Mouse (Mus musculus) liver, embryonic 14.5 days (tissue): ENCODE measurements at regions not wholly inside any gene's neighbourhood (a gene's known extent, or its start where the extent isn't known, plus 50 kb on each side); places are given as distances from the start of the nearest gene placed in this dataset.

ENCODE experiments used
- ATAC-seq: fragments of 200-750 bp; cut with Nextera tagmentation; 2 replicates; pipeline ENCODE4 v1.8.0; 2017; ENCODE audit warnings: moderate number of reproducible peaks, mild to moderate bottlenecking, moderate library complexity; ENCODE audit not compliant: insufficient read depth
- DNase-seq, 3 experiments: peaks; one replicate each; pipeline ENCODE4 v3.0.0-alpha.2; 2012 to 2013; ENCODE audit warnings: low read depth in 3 of 3, low spot score in 3 of 3
- H3K27ac ChIP-seq: fragments of 300-500 bp; sonication (generic); 2 replicates; pipeline ENCODE4 v1.5.1; 2014; ENCODE audit warnings: moderate library complexity, mild to moderate bottlenecking, control low read depth, inconsistent platforms
- H3K27me3 ChIP-seq: fragments of 300-500 bp; sonication (generic); 2 replicates; pipeline ENCODE4 v1.6.1; 2014; ENCODE audit warnings: mild to moderate bottlenecking, low read length, moderate library complexity; ENCODE audit not compliant: control insufficient read depth, insufficient read depth
- H3K36me3 ChIP-seq: fragments of 300-500 bp; sonication (generic); replicated peaks from 2 replicates; pipeline ENCODE4 v1.6.1; 2014; ENCODE audit warnings: low read depth; ENCODE audit not compliant: control insufficient read depth, insufficient read depth
- H3K4me1 ChIP-seq, 2 experiments: fragments of 200-500 bp in 1 of 2; fragments of 300-500 bp in 1 of 2; sonication (generic) in 1 of 2; replicated peaks; 2 replicates each; pipeline ENCODE4 v1.6.1; 2012 to 2014; ENCODE audit warnings: antibody characterized with exemption in 1 of 2, inconsistent platforms in 1 of 2, low read length in 1 of 2; ENCODE audit not compliant: control insufficient read depth in 2 of 2, insufficient read depth in 2 of 2
- H3K4me2 ChIP-seq: fragments of 300-500 bp; sonication (generic); 2 replicates; pipeline ENCODE4 v1.6.1; 2014; ENCODE audit warnings: low read depth, mild to moderate bottlenecking, control low read depth, moderate library complexity
- H3K4me3 ChIP-seq, 2 experiments: fragments of 200-500 bp in 1 of 2; fragments of 300-500 bp in 1 of 2; sonication (generic) in 1 of 2; 2 replicates each; pipeline ENCODE4 v1.5.1; 2012 to 2014; ENCODE audit warnings: low read depth in 2 of 2, low read length in 2 of 2, mild to moderate bottlenecking in 2 of 2, control low read depth in 1 of 2, inconsistent platforms in 1 of 2, moderate library complexity in 1 of 2; ENCODE audit not compliant: insufficient read depth in 1 of 2
- H3K9ac ChIP-seq: fragments of 300-500 bp; sonication (generic); replicated peaks from 2 replicates; pipeline ENCODE4 v1.6.1; 2014; ENCODE audit warnings: mild to moderate bottlenecking, control low read depth, moderate library complexity
- H3K9me3 ChIP-seq: fragments of 300-500 bp; sonication (generic); 2 replicates; pipeline ENCODE4 v1.6.1; 2016; ENCODE audit warnings: low read length, mixed read lengths; ENCODE audit not compliant: control insufficient read depth
- CTCF ChIP-seq: IDR thresholded peaks from 2 replicates; pipeline ENCODE4 v1.5.1; 2016; ENCODE audit warnings: antibody characterized with exemption, low read depth, control low read depth
- EP300 ChIP-seq: IDR thresholded peaks from 2 replicates; pipeline ENCODE4 v1.6.1; 2016; ENCODE audit warnings: antibody characterized with exemption, low read depth
- WGBS: fragments of 180-500 bp; shearing (Covaris S2); extraction: QIAGEN DNeasy Blood & Tissue Kit; methylation state at CpG from one replicate; pipeline ENCODE4 v1.1.7; 2014; ENCODE audit not compliant: insufficient replicate concordance; 5-methylcytosine and 5-hydroxymethylcytosine counted together

- 70% methylated on average over 7 of the region's 7 CpGs for WGBS
- Histone ChIP-seq H3K9me3 (no peaks in the 10 kb centered on the region), H3K9ac (no peak overlapping the region), H3K27ac (no peak overlapping the region), H3K27me3 (no peaks in the 10 kb centered on the region), H3K4me2 (no peak overlapping the region), H3K36me3 (no peaks in the 10 kb centered on the region), H3K4me3 (no peak overlapping the region), H3K4me1 (no peaks in the 10 kb centered on the region)
- no peak for TF ChIP-seq CTCF
- no peak for ATAC-seq
- no peak for DNase-seq
Measured at GRCm38 (mm10) chr7:73192839-73193238, 182.5 kb upstream of the Rgma start.

GRCm38 (mm10) chr7:73195306-73195705, 180.0 kb upstream of the Rgma start:
- H3K4me1 ChIP-seq: no peaks in the 10 kb centered on the region
- H3K9ac ChIP-seq: no peak overlapping the region
- no peak overlapping the region for H3K4me3 ChIP-seq
- H3K27me3 ChIP-seq: no peaks in the 10 kb centered on the region
- no peak overlapping the region for H3K4me2 ChIP-seq
- 53% methylated on average over 4 of the region's 4 CpGs for WGBS
- TF ChIP-seq CTCF (no peak), EP300 (no peak)
- no peaks in the 10 kb centered on the region for H3K9me3 ChIP-seq
- no peak overlapping the region for H3K27ac ChIP-seq
- no peak for ATAC-seq
- no peak for DNase-seq
- H3K36me3 ChIP-seq: no peaks in the 10 kb centered on the region

GRCm38 (mm10) chr7:73196851-73197531, 178.3 kb upstream of the Rgma start:
- Histone ChIP-seq H3K9ac (no peak overlapping the region), H3K9me3 (no peaks in the 10 kb centered on the region), H3K27ac (no peak overlapping the region), H3K36me3 (no peaks in the 10 kb centered on the region), H3K4me3 (no peak overlapping the region), H3K27me3 (no peaks in the 10 kb centered on the region), H3K4me1 (no peaks in the 10 kb centered on the region), H3K4me2 (no peak overlapping the region)
- WGBS: 62% methylated on average over 12 of the region's 12 CpGs
- TF ChIP-seq EP300: no peak
- no peak for TF ChIP-seq CTCF
- DNase-seq: no peak
- no peak for ATAC-seq

- Histone ChIP-seq H3K9me3 (no peaks in the 10 kb centered on the region), H3K27me3 (no peaks in the 10 kb centered on the region), H3K27ac (no peak overlapping the region), H3K4me1 (no peaks in the 10 kb centered on the region), H3K9ac (no peak overlapping the region), H3K4me2 (no peak overlapping the region), H3K4me3 (no peak overlapping the region), H3K36me3 (no peaks in the 10 kb centered on the region)
- TF ChIP-seq CTCF: no peak
- no peak for TF ChIP-seq EP300
- no peak for ATAC-seq
- WGBS: 61% methylated on average over 5 of the region's 5 CpGs
- no peak for DNase-seq
Measured at GRCm38 (mm10) chr7:73198069-73198468, 177.2 kb upstream of the Rgma start.

- Histone ChIP-seq H3K4me3 (no peak overlapping the region), H3K9ac (no peak overlapping the region), H3K27ac (no peak overlapping the region), H3K27me3 (no peaks in the 10 kb centered on the region), H3K36me3 (no peaks in the 10 kb centered on the region), H3K4me1 (no peaks in the 10 kb centered on the region), H3K4me2 (no peak overlapping the region), H3K9me3 (no peaks in the 10 kb centered on the region)
- DNase-seq (no peak), ATAC-seq (no peak)
- TF ChIP-seq EP300: no peak
- TF ChIP-seq CTCF: no peak
- whole genome bisulfite sequencing: 50% methylated on average over 6 of the region's 6 CpGs
Measured at GRCm38 (mm10) chr7:73199967-73200366, 175.3 kb upstream of the Rgma start.
